Mouse (Mus musculus) regulatory T cell (primary cell): Measurements from ENCODE around the gene Drd4.
"Not testable (repeated sequence)": the region's sequence is repeated elsewhere in the genome, so short reads cannot be mapped to it uniquely, and the experiment has no call there.

Experiments used
- in situ Hi-C: fragments of 300-600 bp; cut with MboI, MseI; formaldehyde crosslinking; loops from one replicate; pipeline ENCODE4 v1.15.1; 2025; ENCODE audit warnings: high pct_unique_total_duplicates

Drd4 gene

DNA sequence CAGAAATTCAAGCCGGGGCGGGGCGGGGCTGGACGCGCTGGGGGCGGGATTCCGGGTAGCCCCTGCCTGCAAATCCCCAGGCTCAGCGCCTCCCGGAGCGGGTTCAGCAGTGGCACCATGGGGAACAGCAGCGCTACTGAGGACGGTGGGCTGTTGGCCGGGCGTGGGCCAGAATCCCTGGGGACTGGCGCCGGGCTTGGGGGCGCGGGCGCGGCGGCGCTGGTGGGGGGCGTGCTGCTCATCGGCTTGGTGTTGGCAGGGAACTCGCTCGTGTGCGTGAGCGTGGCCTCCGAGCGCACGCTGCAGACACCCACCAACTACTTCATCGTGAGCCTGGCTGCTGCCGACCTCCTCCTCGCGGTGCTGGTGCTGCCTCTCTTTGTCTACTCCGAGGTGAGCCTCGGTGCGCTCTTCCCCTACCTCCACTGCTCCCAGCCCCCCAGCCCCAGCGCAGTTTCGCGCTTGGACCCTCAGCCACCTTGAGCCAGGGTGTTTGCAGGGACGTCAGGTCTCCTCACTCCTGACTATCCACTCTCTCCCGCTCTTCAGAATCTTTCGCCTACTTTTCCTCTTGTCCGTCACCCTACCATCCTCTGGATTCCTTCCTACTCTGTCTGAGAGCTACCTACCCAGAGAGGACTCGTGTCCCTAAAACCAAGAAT lies at the start of gene Drd4:
Drd4 (plus strand) TSS at position 86 of the 662 bp plus-strand sequence.
- in situ Hi-C loops: no loop called here

DNA sequence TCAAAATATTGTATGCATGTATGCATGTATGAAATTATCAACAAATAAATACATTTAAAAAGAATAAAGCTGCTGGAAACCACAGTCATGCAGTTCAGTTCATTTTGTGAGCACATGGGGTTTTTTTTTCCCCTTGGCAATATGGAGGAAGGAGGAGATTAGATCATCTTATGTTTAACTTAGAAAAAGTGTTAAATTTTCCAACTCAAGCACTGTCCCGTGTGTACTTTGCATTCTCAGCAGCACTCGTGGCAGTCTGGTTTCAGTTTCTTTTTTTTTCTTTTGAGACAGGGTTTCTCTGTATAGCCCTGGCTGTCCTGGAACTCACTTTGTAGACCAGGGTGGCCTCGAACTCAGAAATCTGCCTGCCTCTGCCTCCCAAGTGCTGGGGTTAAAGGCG lies 41.3 kb upstream of the Drd4 start:
- in situ Hi-C loops: not testable (repeated sequence)

DNA sequence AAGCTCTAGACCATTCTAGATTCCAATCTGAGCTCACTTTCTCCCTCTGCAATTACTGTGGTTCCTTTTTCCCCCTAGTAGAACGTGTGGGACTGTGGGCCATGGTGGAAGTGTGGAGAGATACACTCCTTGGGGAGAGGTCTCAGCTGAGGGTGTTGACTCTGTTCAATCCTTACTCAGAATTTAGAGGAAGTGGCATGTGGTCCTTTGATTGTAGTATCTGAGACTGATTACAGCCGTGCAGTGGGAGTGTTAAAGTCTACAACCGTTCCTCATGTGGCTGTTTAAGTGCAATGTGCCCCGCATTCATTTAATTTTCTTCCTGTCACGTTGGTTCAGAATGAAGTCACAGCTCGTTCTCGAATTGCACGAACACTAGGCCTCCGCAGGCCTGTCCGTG lies 35.6 kb upstream of the Drd4 start:
- in situ Hi-C loops: no loop called here

DNA sequence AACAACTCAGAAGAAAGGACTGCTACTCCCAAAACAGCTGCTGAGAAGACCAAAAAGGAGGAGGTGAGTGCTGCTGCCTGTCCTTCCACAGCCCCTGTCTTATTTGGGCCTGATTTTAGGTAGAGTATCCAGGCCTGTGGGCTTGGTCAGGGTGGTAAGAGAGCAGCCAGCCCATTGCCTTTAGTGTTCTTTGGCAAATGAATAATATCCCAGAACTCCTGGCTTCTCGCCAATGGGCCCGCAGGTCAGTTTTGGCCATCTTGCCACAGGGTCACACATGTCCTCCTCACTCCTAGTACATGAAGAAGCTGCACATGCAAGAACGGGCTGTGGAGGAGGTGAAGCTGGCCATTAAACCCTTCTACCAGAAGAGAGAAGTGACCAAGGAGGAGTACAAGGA lies 30.3 kb upstream of the Drd4 start:
- in situ Hi-C loops: no loop called here

DNA sequence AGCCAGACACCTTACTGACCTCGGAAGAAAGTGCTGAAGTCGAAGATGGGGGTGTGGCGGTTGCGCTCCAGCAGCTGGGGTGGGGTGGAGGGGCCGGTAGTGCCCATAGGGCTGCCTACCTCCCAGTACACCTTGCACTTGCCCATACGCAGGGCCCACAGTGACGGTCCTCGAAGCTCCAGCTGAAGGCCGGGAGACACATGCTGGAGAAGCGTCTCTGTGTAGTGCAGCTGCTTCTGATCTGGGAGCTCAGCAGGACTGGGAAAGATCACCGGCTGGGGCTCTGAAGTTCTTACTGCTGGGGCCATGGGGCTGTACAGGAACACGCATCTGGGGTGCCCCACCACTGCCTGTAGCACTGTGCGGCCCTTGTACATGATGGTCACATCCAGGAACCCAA lies 28.2 kb upstream of the Drd4 start:
- in situ Hi-C loops: no loop called here

DNA sequence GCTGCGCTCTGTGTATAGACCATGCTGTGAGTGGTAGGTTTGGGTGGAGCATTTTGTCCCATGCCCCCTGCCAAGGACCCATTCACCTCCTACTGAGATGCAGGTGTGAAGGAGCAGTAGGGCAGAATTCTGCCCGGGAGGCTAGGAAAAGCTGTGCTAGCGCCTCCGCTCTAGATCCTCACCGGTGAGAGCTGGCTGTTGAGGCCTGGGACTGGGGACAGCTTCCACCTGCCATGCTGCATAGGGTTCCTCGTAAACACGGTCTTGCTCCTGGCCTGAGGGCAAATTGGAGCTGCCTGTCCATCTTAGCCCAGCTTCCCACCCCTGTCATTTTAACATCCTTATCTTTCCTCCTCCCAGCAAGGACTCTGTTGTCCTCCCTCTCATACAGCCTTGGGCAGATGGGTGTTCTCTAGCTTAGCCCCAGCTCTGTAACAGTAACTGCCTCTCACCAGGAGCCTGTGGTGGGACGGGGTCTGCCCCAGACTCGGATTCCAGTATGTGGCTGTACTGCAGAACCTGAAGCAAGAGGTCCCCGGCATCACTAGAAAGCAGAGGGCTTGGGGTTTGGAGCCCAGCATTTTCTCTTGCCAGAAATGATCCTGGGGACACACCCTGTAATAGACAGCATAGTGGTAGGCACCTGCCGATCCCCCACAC lies 27.6 kb upstream of the Drd4 start:
- in situ Hi-C loops: no loop called here

DNA sequence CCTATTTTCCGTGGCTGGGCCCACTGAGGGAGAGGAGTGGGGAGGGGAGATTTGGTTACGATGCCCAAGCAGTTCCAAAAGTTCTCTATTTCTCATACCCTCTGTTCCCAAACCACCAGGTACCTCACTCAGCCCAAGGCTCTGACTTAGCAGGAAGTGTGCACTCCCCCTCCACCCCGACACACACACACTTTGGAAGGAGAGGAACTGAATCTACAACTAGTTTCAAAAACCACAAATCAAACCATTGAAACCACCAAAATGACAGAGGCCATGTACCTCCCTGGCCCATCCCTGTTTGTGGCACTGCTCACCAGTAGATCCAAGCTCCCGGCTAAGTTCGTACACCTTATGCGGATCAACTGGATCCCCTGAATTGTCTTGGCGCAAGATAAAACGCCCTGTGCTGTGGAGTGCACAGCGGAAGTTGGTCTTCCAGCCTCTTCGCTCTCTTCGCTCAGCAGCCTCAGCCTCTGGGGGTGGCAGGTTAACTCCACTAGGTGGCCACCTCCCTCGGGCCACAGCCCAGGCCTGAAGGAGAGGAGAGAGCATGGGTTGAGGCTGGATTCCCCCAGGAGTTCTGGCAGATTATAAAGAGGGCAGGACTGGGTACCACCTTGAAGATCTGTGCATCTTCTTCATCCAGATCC lies 26.9 kb upstream of the Drd4 start:
- in situ Hi-C loops: no loop called here

DNA sequence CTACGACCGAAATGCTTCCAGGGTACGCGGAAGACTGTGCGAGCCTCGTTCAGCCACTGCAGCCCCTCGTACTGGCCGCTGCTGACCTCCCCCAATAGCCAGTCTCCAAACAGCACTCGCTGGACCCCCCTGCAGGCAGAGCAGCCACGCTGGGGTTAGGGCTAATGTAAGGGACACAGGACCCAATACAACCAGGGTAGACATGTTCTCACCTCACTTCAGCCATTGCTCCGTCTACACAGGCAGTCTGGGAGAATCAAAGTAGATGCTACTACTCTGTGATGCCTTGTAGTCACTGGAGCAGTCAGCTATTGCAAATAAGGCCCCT lies 26.4 kb upstream of the Drd4 start:
- in situ Hi-C loops: no loop called here

DNA sequence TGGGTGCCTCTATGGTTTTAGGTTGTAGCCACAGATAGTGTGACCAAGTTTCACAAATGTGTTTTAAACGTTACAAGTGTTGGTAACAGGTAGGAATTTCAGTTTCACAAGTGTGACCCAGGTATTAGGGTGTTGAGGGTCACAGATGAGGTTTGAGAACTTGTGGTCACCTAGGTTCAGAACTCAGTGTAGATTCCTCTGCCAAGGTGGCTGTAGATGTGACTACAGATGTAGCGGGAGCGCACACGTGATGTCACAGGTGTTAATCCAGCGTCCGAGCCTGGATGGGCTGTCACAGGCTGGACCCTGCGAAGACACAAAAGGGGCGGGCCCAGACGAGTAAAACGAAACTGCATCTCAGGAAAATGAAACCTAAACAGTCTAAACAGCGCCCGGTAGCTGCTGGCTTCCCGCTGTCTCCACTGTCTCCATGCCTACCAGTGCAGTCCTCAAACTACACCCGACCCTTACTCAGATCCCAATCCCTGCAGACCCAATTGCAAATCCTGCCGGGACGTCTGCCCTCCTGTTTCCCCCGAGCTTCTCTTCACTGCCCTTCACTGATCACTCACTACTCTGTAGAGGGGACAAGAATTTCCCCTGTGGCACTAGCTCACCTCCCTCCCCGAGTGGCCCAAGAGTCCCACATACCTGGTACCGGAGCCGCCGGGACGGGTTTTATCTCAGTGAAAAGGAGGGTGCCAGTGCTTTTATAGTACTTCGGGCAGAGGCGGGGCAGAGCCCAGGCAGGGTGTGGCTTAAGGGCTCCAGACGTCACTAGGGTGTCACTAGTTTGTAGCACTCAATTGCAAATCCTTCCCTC lies 25.9 kb upstream of the Drd4 start, which contains the start of gene Irf7:
Irf7 (minus strand) TSS at position 743 of the 823 bp plus-strand sequence.
- in situ Hi-C loops: no loop called here

DNA sequence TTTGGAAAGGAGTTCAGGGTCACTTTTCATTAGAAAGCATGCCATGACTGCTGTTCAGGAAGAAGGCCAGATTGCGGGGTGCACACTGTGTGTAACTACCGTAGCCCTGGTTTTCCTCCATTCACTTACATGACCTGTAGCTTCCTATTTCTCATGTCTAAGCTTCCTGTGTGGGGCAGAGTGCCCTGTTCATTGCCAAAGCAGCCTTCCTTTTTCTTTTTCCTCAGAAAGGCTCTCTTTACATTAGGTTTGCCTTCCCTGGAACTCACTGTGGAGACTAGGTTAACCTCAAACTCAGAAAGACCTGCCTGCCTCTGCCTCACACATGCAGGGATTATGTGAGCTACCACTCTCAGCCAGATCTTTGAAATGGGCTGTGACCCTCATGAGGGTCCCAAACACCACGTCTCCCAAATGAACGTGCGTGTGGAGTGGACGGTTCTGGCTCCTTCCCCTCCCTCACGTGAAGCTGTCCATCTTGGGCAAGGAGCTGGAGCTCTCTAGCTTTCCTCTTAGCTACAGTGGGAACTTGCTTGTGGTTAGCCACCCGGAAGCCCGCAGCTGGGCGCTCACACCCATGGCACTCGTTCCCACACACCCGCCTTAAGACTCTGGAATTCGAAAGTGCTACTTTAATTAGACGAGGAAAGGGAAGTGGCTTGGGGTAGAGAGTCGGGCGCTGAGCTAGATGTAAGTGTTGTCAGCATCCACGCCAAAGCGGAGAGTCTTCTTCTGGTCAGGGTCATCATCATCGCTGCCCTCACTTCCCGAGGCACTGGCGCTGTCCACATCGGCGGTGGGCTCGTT lies 23.1 kb upstream of the Drd4 start:
- in situ Hi-C loops: no loop called here

DNA sequence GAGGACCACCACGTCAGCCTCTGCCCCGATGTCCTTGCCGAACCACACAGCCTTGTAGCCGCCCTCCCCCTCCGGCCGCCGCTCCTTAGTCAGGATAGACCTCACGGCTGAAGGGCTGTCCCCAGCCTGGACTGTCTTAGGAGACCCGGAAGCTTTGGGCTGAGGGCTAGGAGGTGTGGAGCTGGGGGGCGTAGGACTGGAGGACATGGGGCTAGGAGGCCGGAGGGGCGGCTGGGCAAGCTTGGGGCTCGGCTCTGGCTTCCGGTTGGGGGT lies 22.6 kb upstream of the Drd4 start:
- in situ Hi-C loops: no loop called here

DNA sequence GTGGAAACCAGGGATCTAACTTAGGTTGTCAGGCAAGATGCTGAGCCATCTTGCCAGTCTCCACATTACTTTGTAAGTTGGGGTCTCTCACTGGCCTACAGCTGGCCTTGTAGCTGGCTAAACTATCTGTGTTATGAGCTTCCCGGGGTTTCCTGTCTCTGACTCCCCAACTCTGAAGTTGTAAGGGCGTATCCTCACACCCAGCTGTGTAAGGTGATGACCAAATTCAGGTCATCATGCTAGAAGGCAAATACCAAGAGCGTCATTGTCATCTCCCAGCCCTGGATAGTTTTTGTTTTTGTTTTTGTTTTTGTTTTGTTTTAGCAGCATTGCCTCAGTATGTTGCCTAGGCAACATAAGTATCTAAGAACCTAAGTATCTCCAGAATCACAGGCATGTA lies 21.2 kb upstream of the Drd4 start:
- in situ Hi-C loops: no loop called here

DNA sequence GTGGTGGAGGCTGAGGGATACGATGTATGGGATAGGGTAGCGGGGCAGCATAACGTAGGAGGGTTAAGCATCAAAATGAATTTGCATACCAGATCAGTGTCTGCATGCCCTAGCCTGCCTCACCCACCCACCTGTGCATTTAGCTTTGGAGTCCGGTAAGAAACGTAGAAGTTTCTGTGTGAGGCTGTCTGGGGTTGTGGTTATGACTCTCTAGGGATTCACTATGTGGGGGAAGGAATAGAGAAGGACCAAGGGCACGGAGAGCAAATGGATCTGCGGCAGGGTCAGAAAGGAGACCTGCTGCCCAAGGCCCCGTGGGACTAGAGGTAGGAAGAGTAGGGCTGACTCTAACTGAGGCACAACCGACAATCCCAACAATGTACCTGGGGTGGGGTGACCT lies 16.4 kb upstream of the Drd4 start:
- in situ Hi-C loops: no loop called here

DNA sequence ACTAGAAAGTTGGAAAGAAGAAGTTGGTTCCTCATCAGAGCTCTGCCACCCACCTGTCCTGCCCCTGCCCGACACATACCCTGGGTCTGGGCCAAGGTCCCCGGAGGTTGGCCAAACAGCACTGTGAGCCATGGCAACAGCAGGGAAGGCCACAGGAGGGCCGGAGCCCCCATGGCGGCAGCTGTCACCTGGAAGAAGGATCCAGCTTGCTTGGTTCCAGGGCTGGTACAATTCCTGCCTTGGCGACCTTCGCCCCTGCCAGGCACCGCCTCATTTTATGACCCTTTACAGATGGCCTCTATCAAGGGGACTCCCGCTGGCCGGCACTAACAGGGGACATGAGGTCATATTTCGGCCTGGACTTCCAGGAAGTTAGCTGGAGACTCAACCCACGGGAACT lies 15.3 kb upstream of the Drd4 start, which contains the start of gene Cdhr5:
Cdhr5 (minus strand) TSS at position 241 of the 400 bp plus-strand sequence.
- in situ Hi-C loops: no loop called here

DNA sequence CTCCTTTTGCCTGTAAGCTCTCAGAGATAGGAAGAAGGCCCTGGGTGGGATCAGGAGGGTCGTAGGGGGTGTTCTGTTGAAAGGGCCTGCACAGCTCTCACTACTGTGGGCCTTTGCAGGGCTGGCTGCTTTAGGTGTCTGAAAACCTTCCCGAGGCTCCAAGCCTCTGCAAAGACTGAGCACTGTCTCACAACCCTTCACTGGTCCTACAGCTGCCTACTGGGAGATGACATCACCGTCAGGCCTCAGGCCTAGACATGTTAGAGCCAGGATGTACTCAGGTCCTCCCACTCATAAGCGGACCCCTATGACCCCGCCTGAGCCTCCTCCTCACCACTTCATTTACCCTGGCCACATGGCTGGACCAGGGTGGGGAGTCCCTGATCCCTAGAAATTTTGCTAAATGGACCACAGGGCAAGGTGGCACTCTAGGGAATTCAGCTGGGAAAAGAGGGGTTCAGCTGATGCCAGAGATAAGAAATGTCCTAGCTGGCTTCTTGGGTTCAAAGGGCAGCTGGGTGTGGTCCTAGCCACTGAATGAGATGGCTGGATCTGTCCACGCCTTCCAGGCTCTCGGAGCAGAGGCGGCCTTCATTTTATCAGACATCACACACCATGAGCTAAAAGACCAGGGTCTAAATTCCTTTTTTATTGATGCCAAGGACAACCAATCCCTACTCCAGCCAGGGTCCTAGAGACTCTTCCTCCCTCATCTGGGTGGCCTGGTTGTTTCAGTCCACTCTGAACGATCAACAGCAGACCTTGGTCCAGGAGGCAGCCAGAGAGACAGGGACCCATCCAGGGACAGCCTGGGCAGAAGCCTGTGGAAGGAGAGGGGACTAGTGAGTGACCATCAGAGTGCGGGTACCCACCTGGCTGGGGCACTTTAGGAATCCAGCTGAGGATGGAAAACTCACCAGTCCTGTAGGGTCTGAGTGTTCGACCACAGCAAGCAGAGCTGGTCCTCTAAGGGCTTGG lies 13.8 kb upstream of the Drd4 start:
- in situ Hi-C loops: no loop called here

DNA sequence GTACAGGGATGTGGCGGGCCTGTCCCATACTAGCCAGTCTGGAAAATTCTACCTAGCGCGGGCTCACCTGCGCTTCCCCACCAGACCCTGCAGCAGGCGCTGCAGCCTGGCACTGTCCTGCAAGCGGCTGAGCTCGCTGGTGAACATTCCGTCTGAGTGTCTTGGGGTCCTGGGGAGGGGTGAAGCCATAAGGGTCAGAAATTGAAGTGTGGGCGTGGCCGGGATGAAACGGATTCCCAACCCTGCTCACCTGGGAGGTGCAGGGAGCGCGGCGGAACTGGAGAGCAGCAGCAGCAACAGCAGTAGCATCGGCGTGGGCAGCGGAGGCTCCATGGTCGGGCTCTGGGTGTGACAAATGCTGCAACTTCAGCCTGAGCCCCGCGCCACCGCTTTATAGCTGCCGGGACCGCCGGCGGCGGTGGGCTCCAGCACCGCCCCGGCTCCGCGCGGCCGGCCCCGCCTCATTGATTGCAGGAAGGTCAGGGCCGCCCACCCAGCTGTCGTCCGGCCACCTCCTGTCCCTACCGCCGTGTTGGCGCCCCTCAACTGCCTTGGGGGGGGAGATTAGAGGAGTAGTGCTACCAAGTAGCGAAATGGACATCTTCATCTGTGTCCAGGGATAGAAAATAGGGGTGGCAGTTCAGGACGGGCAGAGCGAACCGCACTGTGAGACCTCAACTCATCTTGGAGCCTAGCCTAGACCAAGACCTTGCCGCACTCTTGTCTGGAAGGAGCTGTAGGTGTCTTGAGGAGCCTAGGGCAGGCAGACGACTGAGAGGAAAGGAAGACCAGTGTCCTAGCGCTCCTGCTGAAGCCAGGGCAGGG lies 12.8 kb upstream of the Drd4 start, which contains the start of gene Sct:
Sct (minus strand) TSS at position 368 of the 825 bp plus-strand sequence.
- in situ Hi-C loops: no loop called here

DNA sequence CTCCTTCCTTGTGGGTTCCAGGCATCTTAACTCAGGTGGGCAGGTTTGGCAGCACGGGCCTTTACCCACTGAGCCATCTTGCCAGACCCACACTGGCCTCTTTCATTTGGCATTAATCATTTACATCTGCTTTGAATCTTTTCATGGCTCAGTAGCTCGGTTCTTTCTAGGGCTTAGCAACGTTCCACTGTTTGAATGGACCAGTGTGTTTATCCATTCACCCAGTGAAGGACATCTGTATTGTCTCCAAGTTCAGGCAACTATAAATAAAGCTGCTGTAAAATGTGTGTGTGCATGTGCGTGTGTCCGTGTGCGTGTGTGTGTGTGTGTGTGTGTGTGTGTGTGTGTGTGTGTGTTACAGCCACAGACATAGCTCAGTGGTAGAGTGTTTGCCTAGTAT lies 10.4 kb upstream of the Drd4 start:
- in situ Hi-C loops: no loop called here

DNA sequence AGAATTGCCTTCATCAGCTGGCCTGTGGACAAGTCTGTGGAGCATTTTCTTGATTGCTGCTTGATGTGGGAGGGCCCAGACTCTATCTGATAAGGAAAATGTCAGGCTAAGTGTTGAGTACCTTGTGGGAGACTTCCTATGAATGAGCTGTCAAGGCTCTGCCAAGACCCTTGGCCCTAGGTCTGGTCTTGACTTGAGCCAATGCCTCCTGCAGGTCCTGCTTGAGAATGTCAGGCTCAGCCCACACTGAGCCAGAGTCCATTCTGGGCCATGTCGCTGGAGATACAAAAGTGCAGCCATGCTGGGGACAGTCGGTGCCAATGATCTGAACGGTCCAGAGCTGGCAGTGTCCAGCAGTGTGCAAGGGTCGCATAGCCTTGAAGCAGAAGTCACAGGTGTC lies 9.1 kb upstream of the Drd4 start:
- in situ Hi-C loops: no loop called here

DNA sequence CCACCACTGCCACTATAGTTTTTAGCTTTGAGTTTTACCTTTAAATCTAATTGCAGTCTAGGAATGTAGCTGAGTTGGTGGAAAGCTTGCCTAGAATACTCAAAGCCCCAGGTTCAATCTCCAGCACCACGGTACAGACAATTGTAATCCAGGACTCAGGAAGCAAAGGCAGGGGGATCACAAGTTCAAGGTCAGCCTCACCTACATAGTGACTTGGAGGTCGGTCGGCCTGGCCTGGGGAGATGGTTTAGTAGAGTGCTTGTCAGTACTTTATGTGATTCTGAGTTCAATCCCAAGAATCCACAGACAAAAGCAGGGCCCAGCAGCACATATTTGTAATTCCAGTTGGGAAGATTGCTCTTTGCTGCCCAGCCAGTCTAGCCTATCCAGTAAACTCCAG lies 3.8 kb upstream of the Drd4 start:
- in situ Hi-C loops: no loop called here
